Mouse (Mus musculus) kidney, embryonic 16.5 days (tissue): Measurements from ENCODE around the gene Tdrd9. TPM values are rescaled to one million over a fixed set of nuclear protein-coding genes. Genes with fewer than 3 reads are reported as not detected.
"Not testable (repeated sequence)": the region's sequence is repeated elsewhere in the genome, so short reads cannot be mapped to it uniquely, and the experiment has no call there.

Experiments used
- ATAC-seq: fragments of 200-750 bp; cut with Nextera tagmentation; 2 replicates; pipeline ENCODE4 v1.8.0; 2017; ENCODE audit warnings: moderate TSS enrichment; ENCODE audit not compliant: low FRiP score, low TSS enrichment
- H3K27ac ChIP-seq: fragments of 300-500 bp; sonication (generic); 2 replicates; pipeline ENCODE4 v1.5.1; 2014; ENCODE audit warnings: low read length
- H3K27me3 ChIP-seq: fragments of 300-500 bp; sonication (generic); 2 replicates; pipeline ENCODE4 v1.6.1; 2014; ENCODE audit warnings: low read length, control low read depth, mixed read lengths; ENCODE audit not compliant: insufficient read depth
- H3K36me3 ChIP-seq: fragments of 300-500 bp; sonication (generic); 2 replicates; pipeline ENCODE4 v1.6.1; 2014; ENCODE audit warnings: low read length, control low read depth, mixed read lengths; ENCODE audit not compliant: insufficient read depth
- H3K4me1 ChIP-seq: fragments of 300-500 bp; sonication (generic); 2 replicates; pipeline ENCODE4 v1.6.1; 2014; ENCODE audit warnings: low read length, control low read depth, mixed read lengths; ENCODE audit not compliant: insufficient read depth
- H3K4me2 ChIP-seq: fragments of 300-500 bp; sonication (generic); replicated peaks from 2 replicates; pipeline ENCODE4 v1.6.1; 2014; ENCODE audit warnings: low read depth, low read length
- H3K4me3 ChIP-seq: fragments of 300-500 bp; sonication (generic); 2 replicates; pipeline ENCODE4 v1.5.1; 2014; ENCODE audit warnings: mild to moderate bottlenecking, low read length
- H3K9ac ChIP-seq: fragments of 300-500 bp; sonication (generic); replicated peaks from 2 replicates; pipeline ENCODE4 v1.6.1; 2014; ENCODE audit warnings: low read length
- H3K9me3 ChIP-seq: fragments of 300-500 bp; sonication (generic); 2 replicates; pipeline ENCODE4 v1.6.1; 2016; ENCODE audit warnings: low read length, control low read depth
- WGBS: fragments of 180-500 bp; shearing (Covaris S2); extraction: QIAGEN DNeasy Blood & Tissue Kit; methylation state at CpG from one replicate; pipeline ENCODE4 v1.1.7; 2014; 5-methylcytosine and 5-hydroxymethylcytosine counted together
- polyA plus RNA-seq: library from polyadenylated mRNA; unstranded; fragments of >200 nt; fragmentation: Nextera tagmentation; extraction: Ambion mirVana; gene quantifications from 2 replicates; pipeline ENCODE4 v1.2.1, GENCODE M21; 2015

Gene Tdrd9
- polyA plus RNA-seq, 1 experiment from 2014 or later: 0.45 TPM

- Histone ChIP-seq H3K4me2 (no peak overlapping the region), H3K36me3 (no peaks in the 10 kb centered on the region), H3K9me3 (peaks cover 12% of the 10 kb centered on the region), H3K27ac (no peak overlapping the region), H3K4me1 (no peaks in the 10 kb centered on the region), H3K27me3 (no peaks in the 10 kb centered on the region), H3K9ac (no peak overlapping the region), H3K4me3 (no peak overlapping the region)
- 76% methylated on average over 17 of the region's 17 CpGs for WGBS
- no peak for ATAC-seq
Observed at GRCm38 (mm10) chr12:112024581-112025310, 53.4 kb downstream of the Tdrd9 start.

- H3K9ac ChIP-seq: no peak overlapping the region
- ATAC-seq: no peak
- H3K36me3 ChIP-seq: no peaks in the 10 kb centered on the region
- peaks cover 12% of the 10 kb centered on the region for H3K9me3 ChIP-seq
- WGBS: 87% methylated on average over 13 of the region's 13 CpGs
- no peaks in the 10 kb centered on the region for H3K27me3 ChIP-seq
- H3K4me1 ChIP-seq: no peaks in the 10 kb centered on the region
- no peak overlapping the region for H3K27ac ChIP-seq
- H3K4me2 ChIP-seq: no peak overlapping the region
- H3K4me3 ChIP-seq: no peak overlapping the region
Observed at GRCm38 (mm10) chr12:112025457-112025856, 54.1 kb downstream of the Tdrd9 start.

DNA sequence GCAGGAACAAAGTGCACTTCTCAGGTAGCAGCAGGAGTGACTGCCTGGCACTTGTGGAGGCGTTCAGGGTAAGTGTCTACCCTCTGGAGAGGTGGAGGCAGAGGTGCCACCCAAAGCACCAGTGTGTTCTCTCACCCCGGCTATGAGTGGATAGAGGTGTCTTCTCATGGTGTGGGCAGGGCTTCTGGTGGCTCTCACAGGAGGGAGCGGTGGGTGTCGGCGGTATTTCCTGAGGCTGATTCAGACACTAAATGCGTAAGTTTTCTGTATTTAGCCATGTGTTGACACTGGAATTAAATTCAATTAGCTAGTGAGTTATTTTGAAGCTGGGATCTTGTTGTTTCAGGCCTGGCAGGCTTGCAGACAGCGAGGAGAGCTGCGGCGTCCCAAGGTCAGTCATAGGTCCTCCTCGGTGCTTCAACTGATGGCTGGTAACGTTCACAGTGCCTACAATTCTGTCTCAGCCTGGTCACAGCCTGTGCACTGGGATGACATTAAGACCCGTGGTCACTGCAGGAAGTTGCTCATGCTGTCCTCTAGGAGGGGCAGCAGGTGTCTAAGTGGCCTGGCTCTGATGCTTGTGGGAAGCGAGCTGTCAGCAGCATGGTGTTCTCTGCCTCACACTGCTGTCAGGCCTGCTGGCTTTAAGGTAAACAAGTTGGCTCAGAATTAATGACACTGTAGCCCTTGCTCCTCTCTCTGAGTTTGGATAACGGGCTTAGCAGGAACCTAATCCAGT, 54.7 kb downstream of the Tdrd9 start:
- WGBS: 74% methylated on average over 14 of the region's 14 CpGs
- Histone ChIP-seq H3K9me3 (peaks cover 12% of the 10 kb centered on the region), H3K27me3 (no peaks in the 10 kb centered on the region), H3K9ac (no peak overlapping the region), H3K4me2 (no peak overlapping the region), H3K4me3 (no peak overlapping the region), H3K27ac (no peak overlapping the region), H3K4me1 (no peaks in the 10 kb centered on the region), H3K36me3 (no peaks in the 10 kb centered on the region)
- no peak for ATAC-seq

DNA sequence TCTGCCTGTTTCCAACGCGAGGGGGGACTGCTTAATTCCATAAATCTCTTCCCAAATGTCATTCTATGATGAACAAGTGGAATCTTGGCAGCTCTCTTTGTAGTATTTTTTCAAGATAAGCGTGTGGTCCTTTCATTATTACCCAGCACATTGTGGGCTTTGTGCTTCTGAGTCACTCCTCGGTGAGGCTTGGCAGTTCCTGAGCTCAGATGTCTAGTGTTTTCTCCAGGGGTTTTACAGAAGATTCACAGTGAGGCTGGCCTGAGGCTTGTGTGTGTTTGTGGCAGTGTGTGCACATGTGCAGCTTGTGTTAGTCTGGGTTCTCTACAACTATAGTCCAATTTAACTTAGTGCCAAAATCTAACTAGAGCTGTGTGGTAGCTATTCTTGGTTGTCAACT, 56.0 kb downstream of the Tdrd9 start:
- 69% methylated on average over 4 of the region's 4 CpGs for WGBS
- Histone ChIP-seq H3K27ac (no peak overlapping the region), H3K27me3 (no peaks in the 10 kb centered on the region), H3K4me1 (no peaks in the 10 kb centered on the region), H3K4me3 (no peak overlapping the region), H3K36me3 (no peaks in the 10 kb centered on the region), H3K4me2 (no peak overlapping the region), H3K9me3 (peaks cover 3% of the 10 kb centered on the region), H3K9ac (no peak overlapping the region)
- no peak for ATAC-seq

- Histone ChIP-seq H3K27ac (no peak overlapping the region), H3K9ac (no peak overlapping the region), H3K4me3 (no peak overlapping the region), H3K4me1 (no peaks in the 10 kb centered on the region), H3K36me3 (no peaks in the 10 kb centered on the region), H3K27me3 (no peaks in the 10 kb centered on the region), H3K4me2 (no peak overlapping the region), H3K9me3 (no peaks in the 10 kb centered on the region)
- 66% methylated on average over 10 of the region's 10 CpGs for WGBS
- no peak for ATAC-seq
Observed at GRCm38 (mm10) chr12:112033409-112033975, 62.1 kb downstream of the Tdrd9 start.

DNA sequence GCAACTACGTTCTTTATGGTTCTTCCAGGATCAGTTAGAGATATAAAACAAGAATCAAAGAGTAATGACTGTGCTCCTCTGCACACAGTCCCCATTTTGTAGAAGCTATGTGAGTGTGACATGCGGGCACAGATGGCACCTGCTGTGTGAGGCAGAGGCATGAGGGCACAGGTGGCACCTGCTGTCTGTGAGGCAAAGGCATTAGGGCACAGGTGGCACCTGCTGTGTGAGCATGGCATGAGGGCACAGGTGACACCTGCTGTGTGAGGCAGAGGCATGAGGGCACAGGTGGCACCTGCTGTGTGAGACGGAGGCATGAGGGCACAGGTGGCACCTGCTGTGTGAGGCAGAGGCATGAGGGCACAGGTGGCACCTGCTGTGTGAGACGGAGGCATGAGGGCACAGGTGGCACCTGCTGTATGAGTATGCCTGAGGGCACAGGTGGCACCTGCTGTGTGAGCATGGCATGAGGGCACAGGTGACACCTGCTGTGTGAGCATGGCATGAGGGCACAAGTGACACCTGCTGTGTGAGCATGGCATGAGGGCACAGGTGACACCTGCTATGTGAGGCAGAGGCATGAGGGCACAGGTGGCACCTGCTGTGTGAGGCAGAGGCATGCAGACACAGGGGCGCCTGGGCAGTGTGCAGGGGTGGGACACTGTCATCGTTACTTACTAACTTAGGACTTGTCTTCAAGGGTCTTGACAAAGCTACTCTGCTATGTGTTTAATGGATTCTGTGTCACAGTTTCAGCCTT, 64.2 kb downstream of the Tdrd9 start:
- H3K9me3 ChIP-seq, H3K9ac ChIP-seq, H3K4me3 ChIP-seq, H3K27ac ChIP-seq, H3K4me2 ChIP-seq, ATAC-seq, H3K27me3 ChIP-seq, H3K36me3 ChIP-seq, H3K4me1 ChIP-seq: not testable (repeated sequence)
- 81% methylated on average over 6 of the region's 6 CpGs for WGBS

GRCm38 (mm10) chr12:112038441-112038840, 67.1 kb downstream of the Tdrd9 start:
- Histone ChIP-seq H3K27ac (no peak overlapping the region), H3K4me1 (no peaks in the 10 kb centered on the region), H3K27me3 (no peaks in the 10 kb centered on the region), H3K4me2 (no peak overlapping the region), H3K9me3 (no peaks in the 10 kb centered on the region), H3K36me3 (no peaks in the 10 kb centered on the region), H3K4me3 (no peak overlapping the region), H3K9ac (no peak overlapping the region)
- ATAC-seq: no peak
- 89% methylated on average over 10 of the region's 10 CpGs for WGBS

DNA sequence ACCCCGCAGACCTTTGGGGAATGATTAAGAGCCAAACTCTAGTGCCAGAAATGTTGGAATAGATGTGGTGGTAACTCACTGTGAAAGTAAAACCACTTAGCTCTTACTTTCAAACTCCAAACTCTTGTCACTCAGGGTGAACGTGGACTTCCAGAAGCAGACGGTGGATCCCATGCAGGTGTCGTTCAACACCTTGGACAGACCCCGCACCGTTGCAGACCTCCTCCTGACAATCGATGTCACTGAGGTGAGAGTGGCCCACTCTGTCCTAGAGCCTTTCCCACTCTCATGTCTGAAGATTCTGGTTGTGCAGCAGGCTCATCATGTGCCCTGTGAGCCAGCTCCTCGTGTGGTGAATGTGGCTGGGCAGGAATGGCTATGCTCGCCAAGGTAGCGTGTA, 67.8 kb downstream of the Tdrd9 start:
- no peak overlapping the region for H3K9ac ChIP-seq
- H3K27me3 ChIP-seq: no peaks in the 10 kb centered on the region
- H3K4me3 ChIP-seq: no peak overlapping the region
- no peak overlapping the region for H3K27ac ChIP-seq
- H3K9me3 ChIP-seq: no peaks in the 10 kb centered on the region
- WGBS: 80% methylated on average over 10 of the region's 10 CpGs
- no peaks in the 10 kb centered on the region for H3K4me1 ChIP-seq
- ATAC-seq: no peak
- H3K36me3 ChIP-seq: no peaks in the 10 kb centered on the region
- H3K4me2 ChIP-seq: no peak overlapping the region

DNA sequence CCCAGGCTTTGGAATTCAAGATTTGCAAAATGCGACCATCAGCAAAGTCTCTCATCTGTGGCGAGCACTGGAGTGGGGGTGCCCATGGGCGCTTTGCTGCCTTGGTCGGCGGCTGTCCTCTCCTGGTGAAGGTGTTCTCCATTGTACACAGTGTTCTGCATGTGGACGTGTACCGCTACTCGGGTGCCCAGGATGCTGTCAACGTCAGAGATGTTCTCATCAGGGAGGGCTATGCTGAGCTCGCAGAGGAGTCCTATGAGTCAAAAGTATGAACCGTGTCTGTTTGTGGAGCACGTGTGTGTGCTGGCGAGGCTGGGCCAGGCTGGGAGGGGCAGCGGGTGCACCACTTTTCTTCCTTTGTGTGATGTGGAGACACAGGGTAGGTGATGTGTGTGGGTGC, 71.3 kb downstream of the Tdrd9 start:
- Histone ChIP-seq H3K36me3 (no peaks in the 10 kb centered on the region), H3K4me2 (no peak overlapping the region), H3K27ac (no peak overlapping the region), H3K27me3 (no peaks in the 10 kb centered on the region), H3K4me3 (no peak overlapping the region), H3K4me1 (no peaks in the 10 kb centered on the region), H3K9me3 (no peaks in the 10 kb centered on the region), H3K9ac (no peak overlapping the region)
- WGBS: 86% methylated on average over 14 of the region's 14 CpGs
- ATAC-seq: no peak
